Mouse (Mus musculus) spleen, embryonic (tissue): Measurements from ENCODE around the gene Hcn3.

Experiments
- CTCF ChIA-PET: fragments of 350-600 bp; sonication (Branson Sonifier 250); formaldehyde crosslinking; loops from one replicate; lab custom pipeline; 2022; lab: Charles Lee

Gene Hcn3

GRCm38 (mm10) chr3:89181749-89182500 lies 21.9 kb upstream of the Hcn3 start:
- CTCF ChIA-PET = no interaction called here

DNA sequence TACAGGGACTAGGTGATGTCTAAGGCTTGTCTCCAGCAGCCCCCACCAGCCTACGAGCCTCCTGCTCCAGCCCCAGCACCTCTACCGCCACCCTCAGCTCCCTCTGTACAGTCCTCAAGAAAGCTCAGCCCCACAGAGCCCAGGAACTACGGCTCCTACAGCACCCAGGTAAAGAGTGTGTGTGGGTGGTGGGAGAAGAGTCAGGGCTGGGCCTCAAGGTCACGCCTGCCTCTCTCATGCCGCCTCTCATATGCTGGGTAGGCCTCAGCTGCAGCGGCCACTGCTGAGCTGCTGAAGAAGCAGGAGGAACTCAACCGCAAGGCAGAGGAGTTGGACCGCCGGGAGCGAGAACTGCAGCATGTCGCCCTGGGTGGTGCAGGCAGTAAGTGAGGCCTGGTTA lies 19.1 kb upstream of the Hcn3 start:
- CTCF ChIA-PET = no interaction called here

DNA sequence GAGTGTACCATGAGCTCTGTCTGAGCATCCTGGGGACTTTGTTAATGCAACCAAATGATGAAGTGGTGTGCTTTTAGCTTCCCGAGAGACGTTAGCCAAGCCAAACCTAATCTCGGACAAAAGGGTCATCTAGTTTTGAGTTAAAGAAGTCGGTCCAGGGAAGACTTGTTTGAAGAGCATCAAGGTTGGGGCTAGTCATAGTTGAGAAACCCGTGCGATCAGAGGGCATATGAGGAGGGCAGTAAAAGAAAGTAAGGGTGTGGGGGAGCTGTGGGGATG lies 18.1 kb upstream of the Hcn3 start:
- CTCF ChIA-PET = interaction anchor here (1.1 kb wide), 2 partner anchors 12 to 13 kb away, joined by 3 to 5 read pairs; no protein-coding TSS in a partner anchor

DNA sequence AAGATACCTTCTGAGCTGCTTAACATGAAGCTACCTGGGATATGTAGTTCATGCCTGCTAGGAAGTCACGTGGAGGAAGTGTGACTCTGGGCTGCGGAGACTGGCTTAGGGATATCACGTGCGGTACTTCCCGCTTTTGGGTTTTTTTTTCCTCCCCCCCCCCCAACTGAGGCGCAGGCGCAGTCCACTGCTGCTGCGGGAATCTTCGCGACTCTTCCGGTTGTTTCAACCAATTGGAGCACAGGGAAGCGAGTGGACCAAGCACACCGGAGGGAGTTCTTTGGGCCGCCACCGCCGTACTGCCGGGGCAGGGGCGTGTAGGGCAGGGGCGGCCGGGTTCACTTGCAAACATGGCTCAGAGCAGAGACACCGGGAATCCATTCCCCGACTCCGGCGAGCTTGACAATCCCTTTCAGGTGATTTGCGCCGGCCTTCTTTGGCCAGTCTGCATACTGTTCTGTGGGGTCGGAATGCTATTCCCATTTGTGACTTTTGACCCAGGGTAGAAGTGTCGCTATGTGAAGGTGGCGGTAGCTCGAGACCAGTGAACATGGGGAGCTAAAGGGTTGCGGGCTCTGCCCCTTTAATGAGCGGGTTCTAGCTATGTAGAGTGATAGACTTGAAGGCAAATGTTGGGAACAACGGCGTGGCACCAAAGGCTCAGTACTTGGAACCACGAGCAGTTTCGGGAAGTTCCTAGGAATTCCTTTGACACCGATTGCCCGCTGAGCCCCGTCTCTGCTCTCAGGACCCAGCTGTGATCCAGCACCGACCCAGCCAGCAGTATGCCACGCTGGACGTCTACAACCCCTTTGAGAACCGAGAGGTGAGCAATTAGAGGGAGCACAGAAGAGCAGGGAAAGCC lies 17.5 kb upstream of the Hcn3 start, which contains the start of gene Scamp3:
Scamp3 (plus strand) TSS at position 232 of the 865 bp plus-strand sequence.
- CTCF ChIA-PET = interaction anchor here (1.1 kb wide), 2 partner anchors 11 to 13 kb away, joined by 3 to 5 read pairs; no protein-coding TSS in a partner anchor

DNA sequence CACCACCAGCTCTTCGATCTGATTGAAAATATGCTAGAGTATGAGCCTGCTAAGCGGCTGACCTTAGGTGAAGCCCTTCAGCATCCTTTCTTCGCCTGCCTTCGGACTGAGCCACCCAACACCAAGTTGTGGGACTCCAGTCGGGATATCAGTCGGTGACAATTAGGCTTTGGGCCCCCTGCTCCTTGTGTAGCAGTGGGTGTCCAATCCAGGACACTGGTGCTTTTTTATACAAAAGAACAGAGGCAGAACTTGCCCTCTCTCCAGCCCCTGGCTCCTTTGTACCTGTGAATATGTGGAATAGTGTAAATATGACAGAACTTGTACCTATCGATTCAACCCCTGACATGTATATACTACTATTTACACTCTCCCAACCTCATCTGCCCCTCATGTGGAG lies 16.4 kb upstream of the Hcn3 start:
- CTCF ChIA-PET = no interaction called here

GRCm38 (mm10) chr3:89175544-89175943 lies 15.5 kb upstream of the Hcn3 start:
- CTCF ChIA-PET = no interaction called here

DNA sequence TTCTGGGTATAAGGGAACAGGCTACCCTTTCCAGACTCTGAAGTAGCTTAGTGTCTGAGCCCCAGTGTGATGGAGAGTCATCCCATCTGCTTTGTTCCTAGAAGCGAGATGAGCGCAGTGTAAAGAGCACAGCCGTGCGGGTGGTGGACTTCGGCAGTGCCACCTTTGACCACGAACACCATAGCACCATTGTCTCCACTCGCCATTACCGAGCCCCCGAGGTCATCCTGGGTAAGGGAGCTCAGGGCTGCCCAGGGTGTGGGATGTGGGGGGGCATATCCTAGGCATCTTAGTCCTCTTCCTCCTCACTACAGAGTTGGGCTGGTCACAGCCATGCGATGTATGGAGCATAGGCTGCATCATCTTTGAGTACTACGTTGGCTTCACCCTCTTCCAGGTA lies 14.8 kb upstream of the Hcn3 start:
- CTCF ChIA-PET = no interaction called here

DNA sequence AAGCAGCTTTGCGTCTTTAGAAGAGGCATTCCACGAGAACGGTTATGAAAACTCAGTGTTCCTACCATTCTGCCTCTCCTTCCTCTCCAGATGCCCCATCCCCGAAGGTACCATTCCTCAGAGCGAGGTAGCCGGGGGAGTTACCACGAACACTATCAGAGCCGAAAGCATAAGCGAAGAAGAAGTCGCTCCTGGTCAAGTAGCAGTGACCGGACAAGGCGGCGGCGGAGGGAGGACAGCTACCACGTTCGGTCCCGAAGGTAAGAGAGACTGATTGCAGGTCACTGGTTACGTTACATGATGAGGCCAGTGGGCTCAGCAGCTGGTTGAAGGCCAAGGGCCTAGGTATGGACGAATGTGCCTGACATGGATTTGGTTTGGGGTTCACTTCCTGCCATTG lies 6.9 kb upstream of the Hcn3 start:
- CTCF ChIA-PET = interaction anchor here (1.7 kb wide), 1 partner anchor 11 kb away, joined by 5 read pairs; no protein-coding TSS in a partner anchor

GRCm38 (mm10) chr3:89165268-89165870 lies 5.4 kb upstream of the Hcn3 start:
- CTCF ChIA-PET = interaction anchor here (1.7 kb wide), 1 partner anchor 13 kb away, joined by 5 read pairs; no protein-coding TSS in a partner anchor

DNA sequence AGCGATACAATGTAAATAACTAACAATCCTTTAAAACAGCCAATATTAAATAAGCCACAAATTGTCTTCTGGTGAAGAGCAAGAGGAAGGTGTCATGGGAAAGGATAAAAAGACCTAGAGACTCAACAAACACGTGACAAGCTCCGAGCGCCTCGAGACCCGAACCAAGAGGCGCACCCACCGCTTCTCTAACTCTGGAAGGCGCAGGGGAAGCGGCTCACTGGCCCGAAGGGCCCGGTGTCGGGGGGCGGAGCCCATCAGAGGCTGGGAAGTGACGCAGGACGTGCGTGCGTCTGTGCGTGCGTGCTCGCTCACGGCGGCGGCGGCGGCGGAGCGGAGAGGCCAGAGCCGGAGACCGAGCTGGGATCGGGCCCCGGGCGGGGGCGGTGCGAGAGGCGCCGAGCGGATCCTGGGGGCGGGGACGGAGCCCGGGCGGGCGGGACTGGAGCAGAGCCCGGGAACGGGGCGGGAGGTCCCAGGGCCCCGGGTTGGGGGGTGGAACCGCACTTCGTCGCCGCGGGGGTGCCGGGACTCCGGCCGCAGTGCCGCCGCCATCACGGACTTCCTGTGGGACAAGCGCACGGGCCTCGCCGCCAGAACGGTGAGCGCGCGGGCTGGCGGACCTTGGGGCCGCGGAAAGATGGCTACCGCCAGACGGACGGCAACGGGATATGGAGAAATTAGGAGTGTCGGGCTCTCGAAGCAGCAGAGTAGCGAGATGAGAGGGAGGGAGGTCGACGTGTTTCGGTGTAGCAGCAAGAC lies 4.7 kb upstream of the Hcn3 start, which contains the start of gene Clk2:
Clk2 (plus strand) TSS at position 290 of the 762 bp plus-strand sequence.
- CTCF ChIA-PET = interaction anchor here (0.7 kb wide), 1 partner anchor 163 kb away, joined by 5 read pairs; no protein-coding TSS in a partner anchor

DNA sequence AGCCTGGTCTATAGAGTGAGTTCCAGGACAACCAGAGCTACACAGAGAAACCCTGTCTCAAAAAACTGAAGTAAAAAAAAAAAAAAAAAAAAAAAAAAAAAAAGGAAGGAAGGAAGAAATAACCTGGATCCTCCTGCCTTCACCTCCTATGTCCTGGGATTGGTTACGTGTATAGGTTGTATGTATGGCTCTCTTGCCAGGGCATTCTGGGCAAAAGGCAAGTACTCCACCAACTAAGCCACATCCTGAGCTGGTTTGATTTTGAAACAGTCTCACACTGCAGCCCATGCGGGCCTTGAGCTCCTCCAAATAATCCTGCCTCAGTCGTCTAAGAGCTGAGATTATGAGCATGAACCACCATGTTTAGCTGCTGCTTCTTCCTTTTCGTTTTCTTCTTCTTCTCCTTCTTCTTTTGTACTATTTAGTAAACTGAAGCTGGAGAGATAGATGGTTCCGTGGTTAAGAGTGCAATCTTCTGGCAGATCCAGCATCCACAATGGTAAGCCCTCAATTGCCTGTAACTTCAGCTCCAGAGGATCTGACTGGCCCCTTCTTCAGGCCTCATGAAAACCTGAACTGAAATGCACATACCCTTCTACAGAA lies 3.7 kb upstream of the Hcn3 start:
- CTCF ChIA-PET = interaction anchor here (0.6 kb wide), 1 partner anchor 179 kb away, joined by 7 read pairs; no protein-coding TSS in a partner anchor

DNA sequence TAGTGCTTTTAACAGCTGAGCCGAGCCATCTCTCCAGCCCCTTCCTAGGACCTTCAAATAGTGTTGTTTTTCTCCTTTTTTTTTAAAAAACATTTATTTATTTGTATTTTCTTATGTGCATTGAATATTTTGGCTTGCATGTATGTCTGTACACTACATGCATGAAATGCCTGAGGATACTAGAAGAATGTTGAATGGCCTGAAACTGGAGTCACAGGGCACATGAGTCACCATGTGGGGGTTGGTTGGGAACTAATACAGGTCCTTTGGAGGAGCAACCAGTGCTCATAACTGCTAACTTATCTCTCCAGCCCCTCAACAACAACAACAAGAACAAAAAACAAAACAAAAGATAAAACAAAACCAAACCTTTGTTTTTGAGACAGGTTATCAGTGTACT lies 3.1 kb upstream of the Hcn3 start:
- CTCF ChIA-PET = interaction anchor here (0.6 to 0.7 kb wide), 2 partner anchors 58 to 179 kb away, joined by 3 to 7 read pairs; no protein-coding TSS in a partner anchor

DNA sequence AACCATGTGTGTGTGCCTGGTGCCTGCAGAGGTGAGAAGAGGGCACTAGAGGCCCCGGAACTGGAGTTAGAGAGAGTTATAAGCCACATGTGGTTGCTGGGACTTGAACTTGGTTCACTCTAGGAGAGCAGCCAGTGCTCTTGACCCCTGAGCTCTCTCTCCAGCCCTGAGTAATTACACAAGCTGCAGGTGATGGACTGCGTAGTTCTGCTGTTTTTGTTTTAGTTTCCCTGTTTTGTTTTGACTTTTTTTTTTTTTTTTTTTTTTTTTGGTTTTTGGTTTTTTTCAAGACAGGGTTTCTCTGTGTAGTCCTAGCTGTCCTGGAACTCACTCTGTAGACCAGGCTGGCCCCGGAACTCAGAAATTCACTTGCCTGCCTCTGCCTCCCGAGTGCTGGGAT lies 1.8 kb upstream of the Hcn3 start:
- CTCF ChIA-PET = no interaction called here

DNA sequence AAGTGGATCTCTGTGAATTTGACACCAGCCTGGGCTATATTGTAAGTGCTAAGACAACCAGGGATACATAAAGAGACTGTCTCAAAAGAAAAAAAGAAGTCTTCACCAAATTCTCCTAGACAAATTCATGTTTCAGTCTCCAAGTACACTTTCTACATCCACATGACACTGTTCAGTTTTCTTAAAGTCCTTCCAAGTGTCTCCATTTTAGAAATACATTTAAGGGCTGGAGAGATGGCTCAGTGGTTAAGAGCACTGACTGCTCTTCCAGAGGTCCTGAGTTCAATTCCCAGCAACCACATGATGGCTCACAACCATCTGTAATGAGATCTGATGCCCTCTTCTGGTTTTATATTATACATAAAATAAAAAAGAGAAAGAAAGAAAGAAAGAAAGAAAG lies 1.2 kb upstream of the Hcn3 start:
- CTCF ChIA-PET = interaction anchor here (2.1 kb wide), 1 partner anchor 73 kb away, joined by 7 read pairs; no protein-coding TSS in a partner anchor

DNA sequence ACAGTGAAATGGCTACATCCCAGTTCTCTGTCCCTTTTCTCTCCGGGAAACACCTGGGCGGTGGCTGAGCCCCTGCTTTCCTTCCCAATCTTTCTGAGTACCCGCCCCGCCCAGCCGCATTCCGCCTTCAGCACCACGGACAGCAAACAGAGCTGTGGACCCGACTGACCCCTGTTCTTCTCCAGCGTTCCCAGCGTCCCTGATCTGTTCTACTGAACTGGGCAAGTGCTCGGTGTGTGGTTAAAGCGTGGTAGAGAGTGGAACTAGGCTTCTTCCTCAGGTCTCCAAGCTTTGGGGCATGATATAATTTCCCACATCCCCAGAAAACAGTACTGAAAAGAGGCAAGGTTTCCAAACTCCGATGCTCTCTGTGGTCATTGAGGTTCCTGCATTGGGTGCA lies 785 bp downstream of the Hcn3 start:
- CTCF ChIA-PET = interaction anchor here (2.1 kb wide), 1 partner anchor 71 kb away, joined by 7 read pairs; no protein-coding TSS in a partner anchor

DNA sequence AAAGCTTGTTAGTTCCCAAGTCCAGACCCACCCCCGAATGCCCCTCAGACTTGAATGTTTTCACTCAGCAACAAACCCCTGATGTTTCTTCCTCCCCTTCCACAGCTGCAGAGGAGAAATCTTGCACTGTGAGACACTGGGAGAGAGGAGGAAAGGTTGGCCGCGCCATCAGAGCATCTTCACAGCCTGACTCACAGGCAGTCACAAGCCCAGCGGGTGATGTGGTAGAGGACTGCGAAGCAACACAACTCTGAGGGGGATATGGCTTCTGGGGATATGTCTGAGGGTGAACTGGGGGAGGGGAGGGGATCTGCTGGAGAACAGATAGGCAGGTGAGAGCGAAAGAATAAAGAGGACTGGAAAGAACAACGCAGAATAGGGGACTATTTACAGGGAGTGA lies 1.3 kb downstream of the Hcn3 start:
- CTCF ChIA-PET = no interaction called here

- CTCF ChIA-PET = no interaction called here
Observed at GRCm38 (mm10) chr3:89156951-89157350, 3.0 kb downstream of the Hcn3 start.

DNA sequence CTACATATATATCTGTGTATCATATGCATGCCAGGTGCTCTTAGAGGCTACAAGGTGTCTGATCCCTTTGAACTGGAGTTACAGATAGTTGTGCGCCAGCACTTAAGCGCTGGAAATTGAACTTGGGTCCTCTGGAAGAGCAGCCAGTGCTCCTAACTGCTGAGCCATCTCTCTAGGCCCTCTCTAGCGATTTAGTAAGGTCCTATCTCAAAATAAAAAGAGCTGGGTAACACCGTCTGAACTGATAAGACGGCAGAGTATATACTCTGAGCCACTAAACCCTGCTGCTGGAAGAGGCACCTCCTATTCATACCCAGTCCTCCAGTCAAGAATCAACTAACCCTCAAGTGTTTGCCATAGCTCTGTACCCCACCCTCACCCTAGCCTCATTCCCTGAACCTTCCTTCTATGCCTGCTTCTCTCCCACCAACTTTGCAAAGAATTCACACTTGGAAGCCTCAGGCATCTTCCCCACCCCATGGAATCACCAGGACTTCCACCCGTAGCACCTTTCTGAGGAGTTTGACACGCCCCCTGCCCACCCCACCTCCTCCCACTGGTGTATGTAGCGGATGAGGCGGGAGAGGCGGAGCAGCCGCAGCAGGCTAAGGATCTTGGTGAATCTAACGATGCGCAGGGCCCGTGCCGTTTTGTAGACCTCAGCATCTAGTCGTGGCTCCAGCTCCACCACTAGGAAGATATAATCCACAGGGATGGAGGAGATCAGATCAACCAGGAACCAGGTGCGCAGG lies 7.7 kb downstream of the Hcn3 start:
- CTCF ChIA-PET = interaction anchor here (0.6 kb wide), 1 partner anchor 52 kb away, joined by 4 read pairs; no protein-coding TSS in a partner anchor

GRCm38 (mm10) chr3:89148567-89148966 lies 11.4 kb downstream of the Hcn3 start:
- CTCF ChIA-PET = no interaction called here

GRCm38 (mm10) chr3:89147979-89148311 lies 12.1 kb downstream of the Hcn3 start:
- CTCF ChIA-PET = no interaction called here
